Mouse (Mus musculus): ENCODE measurements around the gene Cntn5. TPM values are rescaled to one million over a fixed set of nuclear protein-coding genes. Genes with fewer than 3 reads are reported as not detected.

The Cntn5 gene
- polyA plus RNA-seq, 1 experiment from 2014 or later, result 0.41 TPM

DNA sequence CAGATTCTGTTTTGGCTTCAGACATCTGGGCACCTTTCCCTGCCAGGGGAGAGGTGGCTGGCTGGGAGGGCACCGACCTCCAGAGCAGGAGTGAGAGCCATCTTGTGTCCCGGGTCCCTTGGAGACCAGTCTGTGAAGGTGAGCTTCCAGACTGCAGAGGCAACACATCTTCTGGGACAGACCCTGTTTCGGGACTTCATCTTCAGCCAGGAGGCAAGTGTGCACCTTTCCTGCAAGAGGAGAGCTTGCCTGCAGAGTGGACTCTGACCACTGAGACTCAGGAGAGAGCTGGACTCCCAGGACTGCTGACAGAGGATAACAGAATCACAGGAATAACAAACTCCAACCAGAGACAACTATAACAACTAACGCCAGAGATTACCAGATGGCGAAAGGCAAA is 1195.9 kb downstream of the Cntn5 start:
- Histone ChIP-seq H3K4me3 (replicated peaks) (no peak overlapping the region), H3K4me1 (no peaks in the 10 kb centered on the region), H3K9ac (no peak overlapping the region), H3K9me3 (no peaks in the 10 kb centered on the region), H3K36me3 (no peaks in the 10 kb centered on the region), H3K4me2 (no peak overlapping the region), H3K27ac (no peak overlapping the region), H3K27me3 (replicated peaks) (no peaks in the 10 kb centered on the region)
- 88% methylated on average over 5 of the region's 5 CpGs for WGBS
- ATAC-seq (ENCODE audit: insufficient read depth, low FRiP score, low read depth), result no peak

DNA sequence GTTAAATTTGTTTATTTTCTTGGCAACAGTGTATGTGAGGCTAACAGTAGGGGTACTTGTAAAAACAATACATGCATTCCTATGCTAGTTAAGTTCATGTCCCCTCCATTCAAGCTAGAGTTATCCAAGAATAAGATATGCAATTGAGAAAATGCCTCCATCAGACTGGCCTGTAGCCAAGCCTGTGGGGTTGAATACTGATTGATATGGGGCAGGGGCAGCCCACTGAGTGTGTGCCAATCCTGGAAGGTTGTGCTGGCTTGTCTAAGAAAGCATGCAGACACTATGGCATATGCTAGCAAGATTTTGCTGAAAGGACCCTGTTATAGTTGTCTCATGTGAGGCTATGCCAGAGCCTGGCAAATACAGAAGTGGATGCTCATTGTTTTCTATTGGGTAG is 1196.8 kb downstream of the Cntn5 start:
- H3K27ac ChIP-seq, result no peak overlapping the region
- H3K4me1 ChIP-seq, result no peaks in the 10 kb centered on the region
- H3K9me3 ChIP-seq, result no peaks in the 10 kb centered on the region
- no peaks in the 10 kb centered on the region for H3K36me3 ChIP-seq
- ATAC-seq (ENCODE audit: insufficient read depth, low FRiP score, low read depth), result no peak
- no peak overlapping the region for H3K9ac ChIP-seq
- H3K27me3 ChIP-seq (replicated peaks), result no peaks in the 10 kb centered on the region
- no peak overlapping the region for H3K4me3 ChIP-seq (replicated peaks)
- H3K4me2 ChIP-seq, result no peak overlapping the region

DNA sequence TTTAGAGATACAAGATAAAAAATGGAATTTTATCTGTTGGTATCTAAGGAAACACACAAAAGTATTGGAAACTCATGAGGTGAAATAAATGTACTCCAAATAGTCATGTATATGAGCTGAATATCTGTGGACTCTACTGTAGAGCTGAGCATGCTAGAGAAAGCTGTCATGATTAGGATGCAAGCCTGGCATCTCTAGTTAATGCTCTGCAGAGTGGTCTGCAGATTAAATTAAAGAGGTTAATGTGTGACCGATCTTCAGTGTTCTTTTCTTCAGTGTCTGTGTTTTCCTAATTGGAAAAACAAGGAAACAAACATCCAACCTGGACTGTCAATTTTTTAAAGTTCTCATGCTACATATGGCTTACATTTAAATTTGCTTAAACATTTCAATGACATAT is 1199.4 kb downstream of the Cntn5 start:
- Histone ChIP-seq H3K27me3 (replicated peaks) (no peaks in the 10 kb centered on the region), H3K9me3 (no peaks in the 10 kb centered on the region), H3K36me3 (no peaks in the 10 kb centered on the region), H3K27ac (no peak overlapping the region), H3K9ac (no peak overlapping the region), H3K4me2 (no peak overlapping the region), H3K4me1 (no peaks in the 10 kb centered on the region), H3K4me3 (replicated peaks) (no peak overlapping the region)
- 91% methylated on average over 1 of the region's 1 CpGs for WGBS
- no peak for ATAC-seq (ENCODE audit: insufficient read depth, low FRiP score, low read depth)

DNA sequence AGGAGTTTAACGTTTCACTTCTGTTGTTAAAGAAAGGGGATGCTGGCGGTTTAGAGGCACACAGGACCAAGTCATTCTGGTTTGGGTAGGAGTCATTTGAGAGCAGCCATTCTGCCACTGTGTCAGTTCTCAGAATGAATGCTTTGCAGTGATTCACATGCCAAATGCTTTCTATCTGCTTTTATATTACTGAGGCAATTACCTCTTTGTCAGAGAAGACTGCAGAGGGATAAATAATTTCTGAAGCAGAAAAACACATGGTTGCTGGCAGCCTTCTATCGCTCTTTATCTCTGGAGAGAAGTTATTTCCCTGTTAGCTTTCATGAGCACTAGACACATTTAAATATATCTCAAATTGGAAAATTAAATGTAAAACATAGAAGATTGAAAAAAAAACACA is 1207.9 kb downstream of the Cntn5 start:
- Histone ChIP-seq H3K4me3 (replicated peaks) (no peak overlapping the region), H3K36me3 (no peaks in the 10 kb centered on the region), H3K4me1 (no peaks in the 10 kb centered on the region), H3K9ac (no peak overlapping the region), H3K27me3 (replicated peaks) (no peaks in the 10 kb centered on the region), H3K4me2 (no peak overlapping the region), H3K27ac (no peak overlapping the region), H3K9me3 (no peaks in the 10 kb centered on the region)
- ATAC-seq (ENCODE audit: insufficient read depth, low FRiP score, low read depth), result no peak
- 57% methylated on average over 3 of the region's 3 CpGs for WGBS

DNA sequence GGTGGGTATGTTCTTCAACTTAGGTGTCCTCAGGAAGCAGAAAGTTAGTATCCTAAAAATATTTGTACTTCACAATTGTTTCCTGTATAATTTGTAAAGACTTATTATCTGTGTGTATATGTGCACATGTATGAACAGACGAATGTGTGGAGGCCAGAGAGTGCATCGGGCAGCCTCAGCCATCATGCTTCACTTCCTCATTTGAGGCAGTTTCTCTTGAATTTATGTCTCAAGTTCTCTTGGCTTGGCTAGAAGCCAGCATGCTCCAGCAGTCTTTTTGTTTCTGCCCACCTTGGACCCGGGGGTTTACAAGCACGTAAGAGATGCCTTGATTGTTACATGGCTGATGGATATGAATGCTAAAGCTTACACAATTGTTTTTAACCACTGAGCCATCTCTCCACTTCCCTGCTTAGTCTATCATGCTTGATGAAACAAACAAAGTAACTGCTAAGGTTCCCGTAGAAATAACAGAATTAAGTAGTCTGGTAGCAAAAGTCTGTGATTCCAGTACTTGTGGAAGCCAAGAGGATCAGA is 1222.2 kb downstream of the Cntn5 start:
- WGBS, result 71% methylated on average over 5 of the region's 5 CpGs
- ATAC-seq (ENCODE audit: insufficient read depth, low FRiP score, low read depth), result no peak
- H3K9ac ChIP-seq, result no peak overlapping the region
- H3K27ac ChIP-seq, result no peak overlapping the region
- H3K4me1 ChIP-seq, result no peaks in the 10 kb centered on the region
- H3K36me3 ChIP-seq, result no peaks in the 10 kb centered on the region
- no peaks in the 10 kb centered on the region for H3K27me3 ChIP-seq (replicated peaks)
- H3K4me2 ChIP-seq, result no peak overlapping the region
- H3K4me3 ChIP-seq (replicated peaks), result no peak overlapping the region
- H3K9me3 ChIP-seq, result no peaks in the 10 kb centered on the region

DNA sequence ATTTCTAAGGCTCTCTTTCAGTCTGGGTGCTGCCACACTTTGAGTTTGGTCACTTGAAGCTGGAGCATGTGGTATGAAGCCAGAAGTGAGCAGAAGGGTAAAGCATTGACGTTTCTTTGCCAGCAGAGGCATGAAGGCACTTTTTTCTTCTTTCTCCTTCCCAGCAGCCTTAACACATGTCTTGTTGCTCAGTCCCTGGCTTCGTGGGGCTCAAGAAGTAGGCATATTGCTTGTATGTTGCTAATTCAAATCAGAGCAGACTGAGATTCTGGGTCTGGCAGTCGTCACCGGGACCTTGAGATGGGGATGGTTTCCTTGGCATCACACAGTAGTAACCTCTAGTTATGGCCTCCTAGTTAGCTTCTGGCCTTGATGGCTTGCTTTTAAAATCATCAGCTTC is 1228.5 kb downstream of the Cntn5 start:
- ATAC-seq (ENCODE audit: insufficient read depth, low FRiP score, low read depth), result no peak
- H3K4me2 ChIP-seq, result no peak overlapping the region
- H3K4me1 ChIP-seq, result no peaks in the 10 kb centered on the region
- no peak overlapping the region for H3K9ac ChIP-seq
- 79% methylated on average over 4 of the region's 4 CpGs for WGBS
- no peak overlapping the region for H3K27ac ChIP-seq
- H3K36me3 ChIP-seq, result no peaks in the 10 kb centered on the region
- no peaks in the 10 kb centered on the region for H3K27me3 ChIP-seq (replicated peaks)
- no peak overlapping the region for H3K4me3 ChIP-seq (replicated peaks)
- no peaks in the 10 kb centered on the region for H3K9me3 ChIP-seq

DNA sequence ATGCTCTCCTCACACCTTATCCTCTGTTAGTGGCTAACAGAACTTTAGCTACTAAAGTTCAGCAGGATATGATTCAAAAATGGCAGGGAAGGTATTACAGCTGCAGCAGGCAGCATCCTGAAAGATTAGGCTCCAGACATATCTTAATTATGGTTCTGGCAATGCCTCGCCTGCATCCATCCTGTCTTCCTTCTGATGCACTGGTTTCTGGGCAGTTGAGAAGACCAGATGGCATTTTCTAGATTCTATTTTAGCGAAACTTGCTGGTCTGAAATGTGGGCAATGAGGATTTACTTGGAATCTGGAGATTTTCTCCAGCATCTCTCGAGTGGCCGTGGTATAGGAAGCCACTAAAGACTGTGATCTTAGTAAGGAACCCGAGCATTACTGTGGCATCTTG is 1230.0 kb downstream of the Cntn5 start:
- no peaks in the 10 kb centered on the region for H3K9me3 ChIP-seq
- no peak overlapping the region for H3K9ac ChIP-seq
- no peak overlapping the region for H3K4me2 ChIP-seq
- H3K36me3 ChIP-seq, result no peaks in the 10 kb centered on the region
- H3K4me3 ChIP-seq (replicated peaks), result no peak overlapping the region
- H3K27me3 ChIP-seq (replicated peaks), result no peaks in the 10 kb centered on the region
- no peak overlapping the region for H3K27ac ChIP-seq
- no peak for ATAC-seq (ENCODE audit: insufficient read depth, low FRiP score, low read depth)
- WGBS, result 90% methylated on average over 5 of the region's 5 CpGs
- no peaks in the 10 kb centered on the region for H3K4me1 ChIP-seq

DNA sequence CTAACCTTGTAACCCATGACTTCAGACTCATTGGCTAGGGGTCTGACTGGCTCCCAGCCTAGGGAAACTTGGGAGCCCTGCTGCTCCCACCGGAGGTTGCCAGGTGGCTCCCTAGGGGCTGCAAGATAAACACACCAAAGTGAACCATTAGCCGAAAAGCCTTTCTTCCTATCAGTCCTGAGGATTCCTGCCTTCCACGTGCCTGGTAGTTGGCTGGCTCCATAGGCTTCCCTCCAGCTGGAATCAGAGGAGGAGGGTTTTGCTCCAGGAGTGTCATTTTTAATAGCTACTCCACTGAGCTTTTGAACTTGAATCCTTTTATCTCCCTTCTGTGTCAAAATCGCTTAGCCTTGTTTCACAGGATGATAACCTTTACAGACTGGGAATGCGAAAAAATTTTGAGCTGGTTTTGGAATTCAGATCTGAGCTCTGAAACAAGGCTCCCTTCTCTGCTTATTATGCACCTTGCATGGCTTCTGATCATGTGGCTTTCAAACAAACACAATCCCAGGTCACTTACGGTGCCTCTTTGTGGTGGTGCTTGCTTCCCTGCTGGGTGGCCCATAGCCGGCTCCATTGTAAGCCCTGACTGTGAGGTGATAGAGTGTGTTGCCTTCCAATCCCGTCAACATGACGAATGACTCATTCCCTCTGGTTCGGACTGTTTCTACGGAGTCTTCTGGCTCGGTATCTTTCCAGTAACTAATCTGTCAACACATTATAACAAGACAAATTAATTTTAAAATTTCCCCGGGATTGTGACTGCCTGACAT is 1231.1 kb downstream of the Cntn5 start:
- 9% methylated on average over 13 of the region's 13 CpGs for WGBS
- ATAC-seq (ENCODE audit: insufficient read depth, low FRiP score, low read depth), result 0 out of 2 replicates have a peak, but pooled peaks have one; percentile 22
- Histone ChIP-seq H3K36me3 (no peaks in the 10 kb centered on the region), H3K4me1 (no peaks in the 10 kb centered on the region), H3K9me3 (no peaks in the 10 kb centered on the region), H3K27ac (no peak overlapping the region), H3K27me3 (replicated peaks) (no peaks in the 10 kb centered on the region), H3K4me2 (no peak overlapping the region), H3K4me3 (replicated peaks) (no peak overlapping the region), H3K9ac (no peak overlapping the region)

DNA sequence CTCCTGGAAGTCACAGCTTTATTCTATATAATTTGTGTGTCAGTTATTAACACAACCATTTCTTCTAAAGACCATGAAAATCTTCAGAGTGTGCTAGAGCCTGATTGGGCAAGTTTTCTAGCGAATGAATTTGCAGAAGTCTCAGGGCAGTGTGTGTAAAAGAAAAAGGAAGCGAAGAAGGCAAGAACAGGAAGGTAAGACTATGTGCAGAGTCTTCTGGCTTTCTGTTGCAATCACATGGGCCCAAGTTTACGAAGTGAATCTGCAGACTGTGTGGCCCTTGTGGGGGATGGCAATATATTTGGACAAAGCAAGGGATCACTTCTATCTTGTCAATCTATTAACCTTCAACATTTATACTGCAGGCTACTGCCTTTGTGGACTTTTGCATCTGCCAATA is 1251.1 kb downstream of the Cntn5 start:
- H3K4me2 ChIP-seq, result no peak overlapping the region
- no peak for ATAC-seq (ENCODE audit: insufficient read depth, low FRiP score, low read depth)
- H3K27ac ChIP-seq, result no peak overlapping the region
- WGBS, result 92% methylated on average over 3 of the region's 3 CpGs
- H3K9me3 ChIP-seq, result no peaks in the 10 kb centered on the region
- no peaks in the 10 kb centered on the region for H3K27me3 ChIP-seq (replicated peaks)
- no peak overlapping the region for H3K9ac ChIP-seq
- H3K4me3 ChIP-seq (replicated peaks), result no peak overlapping the region
- H3K4me1 ChIP-seq, result no peaks in the 10 kb centered on the region
- no peaks in the 10 kb centered on the region for H3K36me3 ChIP-seq

DNA sequence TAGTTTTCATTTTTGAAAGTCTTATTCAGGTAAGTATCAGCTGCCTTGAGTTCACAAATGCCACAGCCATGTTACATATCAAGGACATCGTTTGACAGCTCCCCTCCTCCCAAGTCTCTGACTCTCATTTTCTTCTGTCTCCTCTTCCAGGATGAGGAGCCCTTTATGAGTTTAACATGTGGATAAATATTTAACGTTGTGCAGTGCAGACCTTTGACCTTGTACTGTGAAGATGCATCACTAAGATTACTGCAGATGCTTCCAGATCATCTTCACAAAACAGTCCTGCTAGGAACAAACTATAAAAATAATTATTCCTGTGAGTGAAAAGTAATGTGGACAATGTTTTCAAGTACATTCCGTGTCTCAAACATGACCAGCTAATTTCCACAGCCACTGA is 1257.2 kb downstream of the Cntn5 start:
- Histone ChIP-seq H3K4me1 (no peaks in the 10 kb centered on the region), H3K27ac (no peak overlapping the region), H3K27me3 (replicated peaks) (no peaks in the 10 kb centered on the region), H3K36me3 (no peaks in the 10 kb centered on the region), H3K9me3 (no peaks in the 10 kb centered on the region), H3K9ac (no peak overlapping the region), H3K4me3 (replicated peaks) (no peak overlapping the region), H3K4me2 (no peak overlapping the region)
- WGBS, result 59% methylated on average over 3 of the region's 3 CpGs
- no peak for ATAC-seq (ENCODE audit: insufficient read depth, low FRiP score, low read depth)

DNA sequence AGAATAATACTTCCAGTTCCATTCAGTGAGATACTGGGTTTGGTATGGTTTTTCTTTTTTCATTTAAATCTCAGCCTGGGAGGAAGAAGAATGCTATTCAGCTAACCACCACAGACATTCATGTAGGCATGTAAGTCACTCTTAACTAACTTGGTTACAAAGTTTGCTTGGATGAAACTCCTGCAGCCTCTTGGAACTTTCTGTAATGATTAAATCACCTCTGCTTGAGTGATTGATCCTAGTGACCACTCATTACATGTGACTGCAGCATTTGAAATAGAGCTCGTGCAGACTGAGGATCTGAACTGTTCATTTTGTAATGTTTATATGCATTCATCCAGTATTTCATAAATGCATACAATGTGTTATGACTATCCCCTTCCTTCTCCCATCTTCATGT is 1258.3 kb downstream of the Cntn5 start:
- no peak overlapping the region for H3K4me3 ChIP-seq (replicated peaks)
- 63% methylated on average over 1 of the region's 1 CpGs for WGBS
- H3K4me1 ChIP-seq, result no peaks in the 10 kb centered on the region
- H3K27me3 ChIP-seq (replicated peaks), result no peaks in the 10 kb centered on the region
- H3K9me3 ChIP-seq, result no peaks in the 10 kb centered on the region
- H3K9ac ChIP-seq, result no peak overlapping the region
- ATAC-seq (ENCODE audit: insufficient read depth, low FRiP score, low read depth), result no peak
- H3K27ac ChIP-seq, result no peak overlapping the region
- no peaks in the 10 kb centered on the region for H3K36me3 ChIP-seq
- no peak overlapping the region for H3K4me2 ChIP-seq
